Mouse (Mus musculus) intestine, embryonic 16.5 days (tissue): Measurements from ENCODE around the gene Nmnat3. TPM values are rescaled to one million over a fixed set of nuclear protein-coding genes. Genes with fewer than 3 reads are reported as not detected.

ENCODE experiments used
- ATAC-seq: fragments of 200-750 bp; cut with Nextera tagmentation; 2 replicates; pipeline ENCODE4 v1.8.0; 2017; ENCODE audit warnings: moderate TSS enrichment, moderate library complexity
- H3K27ac ChIP-seq: fragments of 300-500 bp; sonication (generic); 2 replicates; pipeline ENCODE4 v1.5.1; 2014; ENCODE audit warnings: mild to moderate bottlenecking, low read length
- H3K27me3 ChIP-seq: fragments of 300-500 bp; sonication (generic); replicated peaks from 2 replicates; pipeline ENCODE4 v1.6.1; 2014; ENCODE audit warnings: low read length, control low read depth, mixed read lengths; ENCODE audit not compliant: control insufficient read depth, insufficient read depth
- H3K36me3 ChIP-seq: fragments of 300-500 bp; sonication (generic); 2 replicates; pipeline ENCODE4 v1.6.1; 2014; ENCODE audit warnings: low read length, control low read depth; ENCODE audit not compliant: control insufficient read depth, insufficient read depth
- H3K4me1 ChIP-seq: fragments of 300-500 bp; sonication (generic); 2 replicates; pipeline ENCODE4 v1.6.1; 2014; ENCODE audit warnings: low read length, control low read depth, mixed read lengths; ENCODE audit not compliant: control insufficient read depth, insufficient read depth
- H3K4me2 ChIP-seq: fragments of 300-500 bp; sonication (generic); 2 replicates; pipeline ENCODE4 v1.6.1; 2014; ENCODE audit warnings: low read depth, low read length, control low read depth
- H3K4me3 ChIP-seq: fragments of 300-500 bp; sonication (generic); 2 replicates; pipeline ENCODE4 v1.5.1; 2014; ENCODE audit warnings: mild to moderate bottlenecking, low read length
- H3K9ac ChIP-seq: fragments of 300-500 bp; sonication (generic); 2 replicates; pipeline ENCODE4 v1.6.1; 2014; ENCODE audit warnings: low read depth, low read length
- H3K9me3 ChIP-seq: fragments of 300-500 bp; sonication (generic); 2 replicates; pipeline ENCODE4 v1.6.1; 2016; ENCODE audit warnings: low read length, control low read depth; ENCODE audit not compliant: control insufficient read depth
- WGBS: fragments of 180-500 bp; shearing (Covaris S2); extraction: QIAGEN DNeasy Blood & Tissue Kit; methylation state at CpG from one replicate; pipeline ENCODE4 v1.1.7; 2014; 5-methylcytosine and 5-hydroxymethylcytosine counted together
- polyA plus RNA-seq: library from polyadenylated mRNA; unstranded; fragments of >200 nt; fragmentation: Nextera tagmentation; extraction: Ambion mirVana; gene quantifications from 2 replicates; pipeline ENCODE4 v1.2.1, GENCODE M21; 2015

The Nmnat3 gene
- polyA plus RNA-seq, 1 experiment from 2014 or later, result 20.1 TPM

DNA sequence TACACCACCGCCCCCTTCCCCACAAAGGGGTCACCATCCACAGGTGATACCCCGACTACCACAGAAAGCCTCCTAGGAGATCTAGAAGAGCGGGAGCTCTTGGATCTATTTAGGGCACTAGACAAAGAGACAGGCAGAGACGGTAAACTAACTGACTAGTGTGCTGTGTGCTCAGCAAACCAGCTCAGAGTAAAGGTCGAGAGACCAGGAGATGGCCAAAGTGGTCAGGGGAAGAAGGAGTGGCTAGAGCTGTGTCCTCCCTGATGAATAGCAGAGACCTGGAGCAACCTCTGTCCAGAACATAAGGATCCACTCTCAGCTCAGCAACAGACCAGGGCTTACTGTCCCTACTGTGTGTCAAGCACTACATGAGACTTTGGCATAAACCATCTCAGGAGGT, 135.4 kb downstream of the Nmnat3 start, which contains the start of gene Rbp1:
TSS of gene Rbp1 (plus strand) at position 306 of the 400 bp plus-strand sequence.
- Histone ChIP-seq H3K27ac (no peak within 1 kb of the TSS), H3K9me3 (no peaks in the 10 kb centered on the region), H3K4me2 (no peak within 1 kb of the TSS), H3K9ac (no peak within 1 kb of the TSS), H3K4me3 (no peak within 1 kb of the TSS), H3K27me3 (no peaks in the 10 kb centered on the region), H3K36me3 (no peaks in the 10 kb centered on the region), H3K4me1 (peaks cover 32% of the 10 kb centered on the region)
- WGBS, result 81% methylated on average over 5 of the region's 5 CpGs
- ATAC-seq, result no peak

DNA sequence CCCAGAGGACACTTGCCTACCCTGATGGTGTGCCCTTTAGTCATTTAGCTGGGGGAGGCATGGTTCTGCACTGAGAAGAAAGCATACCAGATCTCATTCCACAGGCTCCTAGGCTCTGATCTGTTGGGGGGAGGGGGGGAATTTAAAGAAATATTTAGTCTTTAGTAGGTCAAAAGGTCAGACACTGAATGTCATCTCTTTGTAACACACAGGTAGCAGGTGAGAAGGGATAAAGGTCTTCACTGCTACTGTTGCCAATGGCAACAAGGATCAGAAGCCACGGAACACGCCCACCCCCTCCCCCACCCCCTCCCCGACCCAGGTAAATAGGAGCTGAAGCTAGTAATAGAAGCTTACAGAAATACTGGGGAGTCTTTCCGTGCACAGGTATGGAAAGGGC, 136.5 kb downstream of the Nmnat3 start:
- H3K9ac ChIP-seq, result no peak overlapping the region
- ATAC-seq, result no peak
- peaks cover 41% of the 10 kb centered on the region for H3K4me1 ChIP-seq
- no peak overlapping the region for H3K27ac ChIP-seq
- H3K4me2 ChIP-seq, result no peak overlapping the region
- no peak overlapping the region for H3K4me3 ChIP-seq
- H3K27me3 ChIP-seq, result no peaks in the 10 kb centered on the region
- H3K9me3 ChIP-seq, result no peaks in the 10 kb centered on the region
- WGBS, result 11% methylated on average over 4 of the region's 4 CpGs
- no peaks in the 10 kb centered on the region for H3K36me3 ChIP-seq

DNA sequence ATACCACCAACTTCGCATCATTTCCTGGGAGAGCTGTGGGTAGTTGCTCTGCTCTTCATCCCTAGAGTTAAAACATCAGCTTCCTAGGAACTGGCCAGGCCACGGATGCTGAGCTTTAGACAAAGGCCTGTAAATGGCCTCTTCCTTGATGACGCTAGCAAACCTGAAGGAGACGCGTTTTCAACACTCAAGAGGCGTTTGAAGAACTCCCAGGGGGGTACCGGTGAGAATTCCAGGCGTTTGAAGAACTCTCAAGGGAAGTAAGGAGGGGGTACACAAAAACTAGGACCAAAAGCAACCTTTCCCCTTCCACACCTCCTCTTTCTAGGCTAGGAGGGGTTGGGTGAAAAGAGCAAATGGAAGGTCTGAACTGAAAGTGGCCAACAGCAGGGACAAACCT, 137.1 kb downstream of the Nmnat3 start:
- H3K4me2 ChIP-seq, result peak overlapping the region; percentile 76

DNA sequence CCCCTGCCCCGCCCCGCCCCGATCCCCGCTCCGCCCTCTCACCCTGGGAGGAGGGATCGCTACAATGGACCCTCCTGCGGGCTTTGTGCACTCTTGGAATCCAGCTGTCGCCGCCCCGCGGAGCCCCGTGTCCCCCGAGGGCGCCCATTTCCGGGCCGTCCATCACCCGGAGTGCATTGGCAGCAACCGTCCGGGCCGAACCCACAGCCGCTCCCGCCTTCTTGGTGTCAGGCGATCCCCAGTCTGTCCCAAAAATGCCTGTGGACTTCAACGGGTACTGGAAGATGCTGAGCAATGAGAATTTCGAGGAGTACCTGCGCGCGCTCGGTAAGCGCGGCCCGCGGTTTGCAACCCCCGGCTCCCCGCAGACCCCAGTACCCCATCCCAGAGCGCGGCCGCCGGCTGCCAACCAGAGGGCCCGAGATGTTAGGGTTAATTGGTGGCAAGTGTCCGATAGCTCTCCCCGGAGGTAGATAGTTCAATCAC, 137.5 kb downstream of the Nmnat3 start:
- Histone ChIP-seq H3K9ac (peak overlapping the region; percentile 75), H3K27me3 (no peaks in the 10 kb centered on the region), H3K27ac (peak overlapping the region; percentile 46), H3K4me2 (peak overlapping the region; percentile 76), H3K4me3 (peak overlapping the region; percentile 62), H3K4me1 (peaks cover 49% of the 10 kb centered on the region), H3K9me3 (no peaks in the 10 kb centered on the region), H3K36me3 (no peaks in the 10 kb centered on the region)
- WGBS, result 1% methylated on average over 37 of the region's 42 CpGs
- ATAC-seq, result peak; percentile 69

More for the DNA sequence above, 137.1 kb downstream of the Nmnat3 start:
- Histone ChIP-seq H3K9ac (peak overlapping the region; percentile 75), H3K27me3 (no peaks in the 10 kb centered on the region), H3K4me1 (peaks cover 44% of the 10 kb centered on the region), H3K27ac (no peak overlapping the region), H3K36me3 (no peaks in the 10 kb centered on the region), H3K9me3 (no peaks in the 10 kb centered on the region), H3K4me3 (peak overlapping the region; percentile 62)
- 5% methylated on average over 8 of the region's 8 CpGs for WGBS
- no peak; the same call in 1 of the 2 replicates for ATAC-seq

DNA sequence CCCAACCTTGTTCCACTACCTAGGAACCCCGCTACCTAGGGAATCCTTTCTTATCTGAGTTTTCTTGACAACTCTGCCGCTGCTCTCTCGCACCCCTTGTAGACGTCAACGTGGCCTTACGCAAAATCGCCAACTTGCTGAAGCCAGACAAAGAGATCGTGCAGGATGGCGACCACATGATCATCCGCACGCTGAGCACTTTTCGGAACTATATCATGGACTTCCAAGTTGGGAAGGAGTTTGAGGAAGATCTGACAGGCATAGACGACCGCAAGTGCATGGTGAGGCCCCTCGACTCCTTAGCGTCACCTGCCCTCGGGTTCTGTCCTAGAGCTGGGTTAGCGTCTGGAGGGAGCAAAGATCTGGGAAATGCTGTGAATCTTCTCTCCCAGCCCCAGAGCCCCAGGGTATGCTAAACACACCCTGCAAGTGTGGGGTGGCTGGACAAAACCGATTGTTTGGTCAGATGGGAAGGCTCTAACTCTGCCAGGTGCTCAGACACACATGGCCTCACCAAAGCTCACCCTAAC, 138.2 kb downstream of the Nmnat3 start:
- Histone ChIP-seq H3K9me3 (no peaks in the 10 kb centered on the region), H3K4me1 (peaks cover 53% of the 10 kb centered on the region), H3K27me3 (no peaks in the 10 kb centered on the region), H3K36me3 (no peaks in the 10 kb centered on the region), H3K27ac (peak overlapping the region; percentile 46; the same call in 1 of the 2 replicates), H3K4me2 (peak overlapping the region; percentile 76), H3K4me3 (peak overlapping the region; percentile 62), H3K9ac (peak overlapping the region; percentile 75)
- no peak for ATAC-seq
- 11% methylated on average over 19 of the region's 19 CpGs for WGBS

DNA sequence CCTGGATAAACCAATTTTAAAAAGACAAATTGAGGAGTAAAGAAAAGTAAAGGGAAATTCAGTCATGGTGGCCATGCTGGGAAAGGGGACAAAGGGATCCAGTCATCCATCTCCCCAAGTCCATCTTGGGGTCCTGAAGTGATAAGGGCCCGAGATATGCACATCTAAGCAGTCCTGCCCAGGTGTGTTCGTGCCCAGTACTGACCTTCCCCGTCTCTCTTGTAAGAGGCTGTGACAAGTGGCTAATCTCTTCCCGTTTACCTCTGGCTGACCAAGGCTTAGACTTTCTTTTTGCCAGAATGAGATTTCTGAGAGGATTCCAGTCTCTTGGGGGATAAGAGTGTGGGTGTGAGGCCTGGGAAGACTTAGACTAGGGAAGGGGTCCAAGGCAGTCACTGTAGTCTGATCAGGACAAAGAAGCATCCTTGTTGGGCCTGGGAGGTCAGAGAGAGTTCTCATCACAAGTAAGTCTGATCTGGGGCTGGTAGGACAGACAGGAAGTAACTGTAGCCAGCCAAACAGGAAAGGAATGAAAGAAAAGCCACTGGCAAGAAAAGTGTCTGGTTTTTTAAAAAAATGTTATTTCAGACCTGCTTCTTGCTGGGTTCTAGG, 140.8 kb downstream of the Nmnat3 start:
- Histone ChIP-seq H3K9me3 (no peaks in the 10 kb centered on the region), H3K9ac (no peak overlapping the region), H3K36me3 (no peaks in the 10 kb centered on the region), H3K4me1 (peaks cover 65% of the 10 kb centered on the region), H3K27me3 (no peaks in the 10 kb centered on the region), H3K4me2 (no peak overlapping the region), H3K4me3 (no peak overlapping the region), H3K27ac (peak overlapping the region; percentile 52; the same call in 1 of the 2 replicates)
- ATAC-seq, result no peak
- 61% methylated on average over 4 of the region's 4 CpGs for WGBS

DNA sequence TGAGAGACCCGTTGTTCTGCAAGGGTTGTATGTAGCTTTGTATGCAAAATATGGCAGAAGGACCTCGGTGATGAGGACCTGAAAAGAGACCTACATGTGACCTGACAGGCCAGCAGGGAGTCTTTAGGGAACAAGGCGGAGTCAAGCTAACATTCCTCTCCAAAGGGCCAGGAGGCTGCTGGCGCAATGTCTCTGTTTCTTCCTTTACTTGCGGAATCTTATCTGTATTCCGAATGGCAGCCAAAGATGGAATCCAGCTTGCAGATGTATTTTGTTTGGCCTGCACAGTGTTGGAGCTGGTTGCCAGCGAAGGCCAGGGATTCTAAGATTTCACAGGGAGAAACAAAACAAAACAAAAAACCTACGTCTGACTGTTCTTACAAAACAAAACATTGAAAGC, 141.5 kb downstream of the Nmnat3 start:
- Histone ChIP-seq H3K9ac (no peak overlapping the region), H3K4me1 (peaks cover 68% of the 10 kb centered on the region), H3K4me3 (no peak overlapping the region), H3K27ac (peak overlapping the region; percentile 2; the same call in 1 of the 2 replicates), H3K9me3 (no peaks in the 10 kb centered on the region), H3K27me3 (no peaks in the 10 kb centered on the region), H3K36me3 (no peaks in the 10 kb centered on the region), H3K4me2 (no peak overlapping the region)
- ATAC-seq, result no peak
- 61% methylated on average over 8 of the region's 8 CpGs for WGBS

DNA sequence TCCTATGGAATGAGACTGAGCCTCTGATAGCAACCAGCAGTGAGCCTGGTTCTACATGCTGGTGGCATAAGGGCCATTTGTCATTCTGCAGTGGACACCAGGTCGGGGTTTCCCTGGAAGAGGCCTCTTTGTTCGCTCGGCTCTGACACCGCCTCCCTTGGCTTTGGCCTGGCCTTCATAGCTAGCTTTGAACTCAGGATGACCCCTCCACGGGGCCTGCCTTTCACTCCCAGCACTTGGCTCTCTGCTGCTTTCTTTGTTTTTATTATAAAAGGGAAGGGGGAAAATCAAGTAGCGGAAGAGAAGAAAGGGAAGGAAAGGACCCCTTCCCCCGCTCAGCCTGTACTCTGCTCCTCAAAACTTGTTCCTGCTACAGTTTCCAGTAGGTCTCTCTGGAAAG, 142.6 kb downstream of the Nmnat3 start:
- peak overlapping the region; percentile 2 for H3K27ac ChIP-seq
- no peaks in the 10 kb centered on the region for H3K27me3 ChIP-seq
- 0 out of 2 replicates have a peak overlapping the region, but pooled peaks have one; percentile 9 for H3K9ac ChIP-seq
- H3K4me1 ChIP-seq, result peaks cover 68% of the 10 kb centered on the region
- H3K9me3 ChIP-seq, result no peaks in the 10 kb centered on the region
- H3K4me2 ChIP-seq, result peak overlapping the region; percentile 34; the same call in 1 of the 2 replicates
- H3K4me3 ChIP-seq, result no peak overlapping the region
- H3K36me3 ChIP-seq, result no peaks in the 10 kb centered on the region
- peak; percentile 32 for ATAC-seq
- 19% methylated on average over 7 of the region's 7 CpGs for WGBS

DNA sequence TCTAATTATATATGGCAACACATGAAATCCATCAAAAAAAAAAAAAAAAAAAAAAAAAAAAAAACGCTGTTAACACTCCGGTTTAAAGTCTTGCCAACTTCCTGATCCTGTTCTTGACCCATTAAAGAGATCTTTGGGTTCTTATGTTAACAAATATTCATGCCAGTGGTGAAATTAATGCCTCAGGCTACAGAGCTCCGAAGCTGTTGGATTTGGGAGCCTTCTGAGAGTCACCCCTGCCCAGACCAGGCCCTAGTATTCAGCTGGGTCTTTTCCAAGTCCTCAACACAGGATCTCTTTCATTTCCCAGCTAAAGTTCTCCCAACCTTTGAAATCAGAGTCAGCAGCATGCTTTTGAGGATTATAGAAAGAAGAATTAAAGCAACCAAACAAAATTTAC, 143.3 kb downstream of the Nmnat3 start:
- no peak for ATAC-seq
- Histone ChIP-seq H3K9ac (no peak overlapping the region), H3K27ac (no peak overlapping the region), H3K27me3 (no peaks in the 10 kb centered on the region), H3K4me1 (peaks cover 64% of the 10 kb centered on the region), H3K4me3 (no peak overlapping the region), H3K4me2 (no peak overlapping the region), H3K36me3 (no peaks in the 10 kb centered on the region), H3K9me3 (no peaks in the 10 kb centered on the region)
- 38% methylated on average over 3 of the region's 3 CpGs for WGBS
